Mouse (Mus musculus) thymus, postnatal 4 days (tissue): ENCODE results near the gene Eepd1.

Experiments used
- DNase-seq: peaks from one replicate; pipeline ENCODE4 v3.0.0; 2021

Gene Eepd1

DNA sequence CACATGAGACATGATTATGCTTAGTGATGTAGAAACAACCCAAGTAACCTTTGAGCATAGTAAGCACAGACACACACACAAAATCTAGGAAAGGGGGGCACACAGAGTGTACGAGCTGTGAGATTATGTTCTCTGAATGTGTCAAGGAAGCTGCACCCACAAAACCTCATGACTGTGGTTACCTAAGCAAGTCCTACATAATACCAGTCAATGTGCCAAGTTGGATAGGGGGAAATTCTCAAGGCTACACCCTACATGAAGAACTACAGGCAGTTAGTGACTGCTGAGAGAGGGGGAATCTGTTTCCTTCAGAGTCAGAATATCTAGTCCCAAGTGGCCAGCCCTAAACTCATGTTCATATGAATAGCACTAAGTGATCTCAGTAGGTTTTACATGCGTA is 58.1 kb downstream of the Eepd1 start:
- DNase-seq = no peak

DNA sequence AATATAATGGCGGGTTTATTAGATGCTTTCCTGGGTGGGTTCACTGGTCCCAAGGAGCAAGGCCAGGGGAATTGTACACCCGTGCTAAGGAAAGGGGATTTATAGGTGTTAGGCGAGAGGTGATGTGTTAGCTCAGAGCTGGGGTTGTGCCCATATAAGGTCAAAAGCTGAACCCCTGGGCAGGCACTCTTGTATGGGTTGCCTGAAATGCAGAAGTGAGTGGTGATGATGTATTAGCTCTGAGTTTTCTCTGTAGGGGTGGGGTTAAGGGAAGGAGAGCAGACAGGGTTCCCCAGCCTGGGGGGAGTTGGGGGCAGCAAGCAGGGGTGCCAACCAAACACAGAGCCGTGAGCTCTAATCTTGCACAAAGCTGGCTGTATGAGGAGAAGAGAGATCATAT is 60.0 kb downstream of the Eepd1 start:
- no peak for DNase-seq

DNA sequence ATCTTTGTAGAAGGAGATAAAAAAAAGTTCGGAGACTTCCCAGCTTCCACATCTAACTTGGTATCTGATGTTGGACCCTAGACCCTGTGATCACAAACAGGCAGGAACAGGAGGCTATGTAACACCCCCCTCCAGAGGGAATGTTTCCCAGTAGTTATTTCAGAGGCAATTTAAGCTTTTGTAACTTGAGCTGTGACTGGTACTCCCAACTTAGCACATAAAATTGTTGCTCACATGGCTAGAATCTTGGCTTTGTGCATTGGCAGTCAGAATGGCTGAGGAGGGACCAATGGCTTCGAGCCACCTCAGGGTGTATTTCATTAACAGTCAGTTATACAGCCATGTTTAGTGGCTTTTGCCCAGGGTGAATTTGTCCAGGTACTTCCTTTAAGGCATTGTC is 63.9 kb downstream of the Eepd1 start:
- DNase-seq = no peak

DNA sequence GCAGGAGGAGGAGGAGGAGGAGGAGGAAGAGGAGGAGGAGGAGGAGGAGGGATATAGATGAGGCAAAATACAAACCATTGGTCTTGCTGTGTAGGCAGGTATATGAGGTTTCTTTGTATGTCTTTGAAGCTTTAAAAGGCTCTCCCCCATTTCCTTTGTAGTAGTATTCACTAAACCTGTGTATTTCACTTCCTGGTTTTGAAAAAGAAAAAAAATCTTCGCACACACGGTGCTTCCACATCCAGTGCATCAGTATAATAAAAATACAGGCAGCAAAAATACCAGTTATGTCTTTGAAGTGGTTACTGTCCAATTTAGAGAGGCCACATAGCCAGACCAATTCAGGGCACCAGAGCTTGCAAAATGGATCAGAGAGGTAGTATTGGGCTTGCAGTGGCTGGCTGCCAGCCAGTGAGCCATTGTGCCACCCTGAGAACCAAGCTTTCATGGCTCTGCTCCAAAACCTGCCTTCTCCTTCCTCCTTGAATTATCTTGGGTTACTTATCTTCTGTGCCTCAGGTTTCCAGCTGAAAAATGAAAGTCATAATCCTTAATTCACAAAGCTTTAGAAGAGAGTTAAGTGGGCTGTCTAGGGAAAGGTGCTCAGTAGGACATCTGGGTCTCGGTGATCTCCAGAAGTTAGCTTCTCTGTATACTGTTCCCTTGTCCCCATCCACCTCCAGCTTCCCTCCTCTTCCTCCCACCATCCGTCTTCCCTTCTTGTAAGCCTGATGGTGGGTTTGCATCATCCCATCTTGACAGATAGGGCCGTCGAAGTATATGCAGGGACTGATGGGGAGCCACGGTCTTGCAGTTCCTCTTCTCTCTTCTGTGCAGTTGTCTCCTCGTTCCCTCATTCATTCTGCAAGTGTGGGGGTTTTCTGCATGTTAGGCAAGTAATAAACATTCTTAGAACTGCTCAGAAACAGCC is 68.0 kb downstream of the Eepd1 start:
- DNase-seq = no peak

DNA sequence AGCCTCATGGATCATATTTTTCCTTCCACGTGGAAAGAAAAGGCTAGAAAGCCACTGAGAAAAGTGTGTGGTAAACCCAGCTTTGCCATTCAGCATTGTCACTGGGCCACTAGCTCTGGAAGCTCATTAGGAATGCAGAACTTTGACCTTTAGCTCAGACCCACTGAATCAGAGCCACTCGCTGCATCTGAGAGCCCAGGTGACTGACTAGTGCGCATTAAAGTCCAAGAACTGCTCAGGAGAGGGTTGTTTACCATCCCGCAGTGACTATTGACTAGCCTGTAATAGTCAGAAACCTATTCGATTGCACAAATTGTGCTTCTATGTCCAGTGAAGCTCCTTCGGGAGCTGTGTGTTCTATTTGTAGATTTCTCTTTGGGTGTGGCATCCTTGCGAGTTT is 68.8 kb downstream of the Eepd1 start:
- DNase-seq = no peak

DNA sequence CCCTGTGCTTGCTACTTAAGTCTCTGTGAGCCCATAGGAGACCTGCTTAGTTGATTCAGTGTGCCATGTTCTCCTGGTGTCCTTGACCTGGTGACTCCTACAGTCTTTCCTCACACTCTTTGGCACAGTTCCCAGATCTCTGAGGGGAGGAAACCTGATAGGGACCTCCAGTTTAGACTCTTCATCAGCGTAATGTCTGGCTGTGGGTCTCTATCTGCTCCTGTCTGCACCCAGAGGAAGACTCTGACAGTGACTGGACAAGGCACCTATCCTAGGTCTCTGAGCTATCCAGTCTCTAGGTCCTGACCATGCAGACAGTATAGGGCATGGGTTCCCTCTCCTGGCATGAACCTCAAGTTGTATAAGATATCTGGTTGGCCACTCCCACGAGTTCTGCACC is 71.2 kb downstream of the Eepd1 start:
- no peak for DNase-seq

DNA sequence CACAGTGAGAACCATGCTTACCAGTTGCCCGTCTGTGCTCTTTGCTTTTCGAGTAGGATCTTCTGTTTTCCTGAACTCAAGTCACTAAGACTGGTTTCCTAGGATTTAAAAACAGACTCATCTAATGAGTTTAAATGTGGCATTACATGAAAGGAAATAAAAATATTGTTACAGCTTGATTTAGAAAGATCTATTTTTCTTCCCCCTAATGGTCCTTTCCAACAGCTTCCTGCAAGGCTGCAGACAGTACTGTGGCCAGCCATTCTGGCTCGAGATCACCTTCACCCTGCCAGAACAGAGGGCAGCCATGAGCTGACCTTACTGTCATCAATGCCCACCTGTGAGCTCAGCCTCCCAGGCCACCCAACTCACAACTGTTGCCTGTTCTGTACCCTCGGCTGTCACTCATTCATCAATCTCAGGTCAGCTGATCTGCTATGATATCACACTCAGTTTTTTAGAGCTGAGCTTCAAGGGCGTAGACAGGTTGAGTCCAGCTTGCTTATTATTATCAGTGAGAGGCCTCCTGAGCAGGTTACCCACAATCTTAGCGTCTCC is 73.0 kb downstream of the Eepd1 start:
- no peak for DNase-seq

DNA sequence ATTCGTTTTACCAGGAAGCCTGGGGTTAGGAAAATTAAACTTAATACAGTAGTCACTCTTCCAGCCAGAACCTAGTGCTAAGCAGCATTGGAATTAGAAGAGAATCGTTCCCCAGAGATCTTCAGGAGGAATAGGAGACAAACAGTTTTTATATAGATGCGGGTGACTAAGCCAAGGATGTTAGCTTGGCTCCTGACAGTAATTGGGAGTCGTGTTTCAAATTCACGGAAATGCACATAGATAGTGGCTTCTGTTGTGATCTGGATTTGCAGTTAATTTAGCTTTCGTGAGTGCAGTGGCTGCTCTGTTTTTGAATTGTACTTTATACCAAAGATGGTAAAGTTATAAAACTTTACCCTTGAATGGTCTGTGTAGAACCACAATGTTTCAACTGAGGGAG is 73.9 kb downstream of the Eepd1 start:
- DNase-seq = no peak

DNA sequence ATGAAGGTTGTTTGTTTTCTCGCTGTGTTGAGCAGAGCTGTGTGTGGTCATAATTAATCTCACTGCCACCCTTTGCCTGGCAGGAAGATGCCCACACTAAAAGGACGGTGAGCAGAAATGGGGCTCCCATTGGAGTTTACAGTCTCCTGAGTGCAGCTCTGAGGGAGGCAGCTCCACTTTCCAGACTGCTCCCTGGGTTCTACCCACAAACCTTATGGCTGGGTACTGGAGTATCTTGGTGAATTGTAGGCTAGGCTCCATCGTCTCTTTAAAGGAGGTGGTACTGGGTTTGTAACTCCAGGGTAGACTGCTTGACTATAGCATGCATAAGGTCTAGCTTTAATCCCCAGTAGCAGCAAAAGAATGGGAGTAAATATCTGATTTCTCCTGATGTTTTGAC is 74.7 kb downstream of the Eepd1 start:
- no peak for DNase-seq

DNA sequence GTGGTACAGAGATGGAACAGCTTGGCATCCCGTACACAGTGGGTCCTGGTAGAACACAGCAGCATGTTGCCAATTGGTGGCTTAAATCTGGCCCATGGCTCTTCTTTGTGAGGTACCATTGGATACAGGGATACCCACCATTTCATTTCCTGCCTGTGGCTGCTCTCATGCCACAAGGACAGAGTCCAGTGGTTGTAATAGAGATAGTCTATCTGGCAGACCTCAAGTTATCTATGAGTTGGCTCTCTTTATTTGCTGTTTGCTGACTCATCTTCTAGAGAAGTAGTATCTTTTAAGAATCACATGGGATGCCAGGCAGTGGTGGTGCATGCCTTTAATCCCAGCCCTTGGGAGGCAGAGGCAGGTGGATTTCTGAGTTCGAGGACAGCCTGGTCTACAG is 76.0 kb downstream of the Eepd1 start:
- no peak for DNase-seq

DNA sequence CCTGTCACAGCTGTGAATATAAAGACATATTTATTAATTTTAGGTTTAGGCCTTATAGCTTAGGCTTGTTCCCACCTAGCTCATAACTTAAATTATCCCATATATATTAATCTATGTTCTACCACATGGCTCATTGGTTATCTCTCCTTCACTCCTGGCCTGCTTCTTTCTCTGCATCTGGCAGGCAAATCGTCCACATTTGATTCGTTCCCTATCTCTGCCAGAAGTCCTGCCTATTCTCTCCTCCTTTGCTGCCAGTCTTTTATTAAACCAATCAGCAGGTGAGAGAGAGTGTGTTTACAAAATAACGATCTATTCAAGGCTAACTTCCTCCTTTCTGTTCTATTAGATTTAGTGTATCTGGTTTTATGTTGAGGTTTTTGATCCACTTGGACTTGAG is 77.5 kb downstream of the Eepd1 start:
- DNase-seq = no peak

DNA sequence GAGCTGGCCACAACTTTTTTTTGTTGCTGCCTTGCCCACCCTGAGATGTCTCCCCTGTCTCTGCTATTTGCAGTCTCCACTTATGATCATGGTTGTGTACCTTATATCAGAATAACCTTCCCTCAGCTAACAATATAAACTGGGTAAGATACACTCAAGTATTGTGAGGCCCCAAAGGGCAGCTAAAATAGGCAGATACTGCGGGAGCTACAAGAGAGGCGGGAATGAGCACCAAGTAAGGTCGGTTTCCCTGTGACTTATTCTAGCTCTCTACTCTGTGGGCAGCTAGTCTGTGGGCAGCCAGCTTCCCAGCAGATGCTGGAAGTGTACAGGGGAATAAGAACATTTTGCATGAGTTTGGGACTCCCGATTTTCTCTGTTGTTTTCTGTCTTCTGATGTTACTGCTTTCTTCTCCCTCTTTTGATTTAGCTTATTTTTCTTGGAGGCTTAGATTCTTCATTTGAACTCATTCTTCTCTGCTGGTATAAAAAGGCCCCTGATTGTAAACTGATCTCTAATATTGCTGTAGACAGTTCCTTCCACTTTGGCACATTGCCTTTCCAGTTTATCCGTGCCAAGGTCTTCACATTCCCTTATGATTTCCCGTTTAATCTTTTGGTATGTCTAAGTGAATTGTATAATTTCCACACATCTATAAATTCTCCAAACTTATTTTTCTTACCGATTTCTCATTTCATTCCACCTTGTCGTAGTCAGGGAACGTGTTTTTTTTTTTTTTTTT is 78.8 kb downstream of the Eepd1 start:
- no peak for DNase-seq

DNA sequence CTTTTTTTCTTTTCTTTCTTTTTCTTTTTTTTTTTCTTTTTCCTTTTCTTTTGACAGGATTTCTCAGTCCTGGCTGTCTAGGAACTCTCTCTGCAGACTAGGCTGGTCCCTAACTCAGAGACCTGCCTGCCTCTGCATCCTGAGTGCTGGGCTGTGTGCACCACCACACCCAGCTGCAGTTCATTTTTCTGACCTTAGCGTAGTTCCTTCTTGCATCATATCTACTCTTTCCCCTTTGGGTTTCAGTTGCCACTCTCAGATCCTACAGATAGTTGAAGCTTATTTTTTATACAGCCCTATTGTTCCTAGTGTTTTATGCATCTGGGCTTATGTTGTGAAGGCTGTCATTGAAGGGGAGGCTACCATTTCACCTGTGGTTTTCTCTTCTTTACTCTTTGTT is 79.8 kb downstream of the Eepd1 start:
- DNase-seq = no peak

DNA sequence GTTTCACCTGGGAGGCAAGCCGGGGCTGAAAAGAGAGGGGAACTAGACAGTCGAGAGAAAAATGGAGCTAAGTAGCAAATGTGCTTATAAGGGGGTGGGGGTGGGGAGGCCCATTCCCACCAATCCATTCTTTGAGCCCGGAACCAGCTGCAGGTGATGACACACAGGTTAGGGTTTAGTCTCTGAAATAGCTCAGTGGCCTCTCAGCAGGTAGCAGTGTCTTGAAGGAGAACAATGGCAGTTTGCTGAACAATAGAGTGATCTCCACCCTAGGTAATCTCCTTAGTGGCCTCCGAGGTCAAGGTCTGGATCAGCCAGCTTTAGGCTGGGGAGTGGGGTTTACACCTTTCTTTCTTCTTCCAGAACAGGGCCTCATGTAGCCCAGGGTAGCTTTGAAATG is 82.5 kb downstream of the Eepd1 start:
- DNase-seq = no peak

DNA sequence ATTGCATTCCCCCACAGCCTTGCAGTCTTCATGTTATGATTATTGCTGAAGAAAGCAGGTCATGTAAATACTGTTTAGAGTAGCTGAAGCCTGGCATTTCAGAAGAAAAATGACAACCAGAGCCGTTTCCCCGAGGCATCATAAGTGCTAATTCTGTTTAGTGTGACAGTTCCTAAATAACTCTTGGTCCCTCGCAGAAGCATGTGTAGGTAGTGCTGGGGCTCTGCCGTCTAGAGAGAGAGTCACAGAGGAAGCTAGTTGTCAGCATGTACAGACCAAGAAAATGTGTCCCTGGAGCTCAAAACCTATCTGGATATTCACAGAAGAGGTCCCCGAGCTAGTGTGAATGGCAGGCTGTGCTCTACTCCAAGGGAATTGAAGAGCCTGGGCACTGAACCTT is 85.7 kb downstream of the Eepd1 start:
- no peak for DNase-seq

DNA sequence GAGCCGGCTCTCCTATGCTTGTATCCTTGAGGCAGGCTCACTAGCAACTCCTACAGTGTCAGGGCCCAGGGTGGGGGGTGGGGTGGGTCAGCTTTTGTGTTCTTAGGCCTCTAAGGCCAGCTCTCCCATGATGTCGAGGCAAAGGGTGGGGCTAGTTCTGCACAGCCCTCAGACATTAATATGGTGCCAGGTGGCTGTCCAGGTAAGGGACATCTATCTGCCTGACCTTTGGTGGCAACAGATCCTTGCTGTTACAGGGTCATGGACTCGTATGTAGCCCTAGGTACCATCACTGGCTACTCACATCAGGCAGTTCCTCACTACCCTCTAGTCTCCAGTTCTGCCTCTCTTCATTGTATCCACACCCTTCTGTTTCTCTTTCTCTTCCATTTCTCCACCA is 87.4 kb downstream of the Eepd1 start:
- no peak for DNase-seq

DNA sequence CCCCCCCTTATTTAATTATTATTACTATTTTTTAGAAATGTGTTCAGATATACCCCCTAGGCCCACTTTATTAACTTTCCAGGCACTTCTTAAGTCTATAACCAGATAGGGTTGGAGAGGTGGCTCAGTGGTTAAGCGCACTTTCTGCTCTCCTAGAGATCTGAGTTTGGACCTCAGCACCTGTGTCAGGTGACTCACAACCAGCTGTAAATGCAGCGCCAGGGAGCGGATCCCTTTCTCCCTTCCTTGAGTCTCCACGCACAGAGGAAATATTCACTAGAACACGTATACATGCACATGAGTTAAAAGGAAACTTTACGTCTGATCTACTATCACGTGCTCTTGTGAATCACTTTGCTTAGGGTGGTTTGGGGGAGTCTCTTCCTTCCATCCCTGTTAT is 88.7 kb downstream of the Eepd1 start:
- DNase-seq = no peak

DNA sequence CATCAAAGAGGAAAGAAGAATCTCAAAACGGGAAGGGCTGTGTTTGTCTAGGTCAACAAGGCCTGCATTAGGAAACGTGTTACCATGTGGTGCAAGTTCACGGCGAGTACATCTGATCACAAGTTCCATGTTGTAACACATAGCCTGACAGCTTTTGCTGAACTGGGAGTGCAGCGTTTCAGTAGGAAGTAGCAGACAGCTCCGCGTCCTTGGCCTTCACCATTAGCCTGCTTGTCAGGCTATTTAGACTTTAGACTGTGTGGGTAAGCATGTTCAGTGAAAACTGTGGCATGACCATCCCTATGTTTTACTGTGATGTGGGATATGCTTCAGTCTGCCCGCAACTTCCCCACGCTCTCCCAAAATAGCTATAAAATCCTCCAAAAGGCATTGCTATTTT is 89.1 kb downstream of the Eepd1 start:
- DNase-seq = no peak

DNA sequence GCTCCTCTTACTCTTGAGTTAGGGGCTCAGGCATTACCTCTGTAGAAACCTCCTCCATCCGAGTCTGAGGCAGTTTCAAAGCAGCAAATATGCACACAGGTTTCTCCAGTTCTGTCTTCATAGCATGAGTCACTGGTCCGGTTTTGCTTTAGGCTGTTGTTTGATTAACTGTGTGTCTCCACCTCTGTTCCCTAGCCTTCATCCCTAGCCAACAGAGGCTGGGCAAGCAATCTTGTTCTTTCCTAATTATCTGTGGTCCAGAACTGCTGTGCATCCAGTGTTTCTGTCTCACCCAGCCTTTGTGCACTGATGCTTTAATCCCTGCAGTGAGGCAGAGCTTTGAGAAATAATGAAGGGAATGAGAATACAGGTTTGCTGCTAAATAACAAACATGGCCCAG is 90.0 kb downstream of the Eepd1 start:
- DNase-seq = no peak

DNA sequence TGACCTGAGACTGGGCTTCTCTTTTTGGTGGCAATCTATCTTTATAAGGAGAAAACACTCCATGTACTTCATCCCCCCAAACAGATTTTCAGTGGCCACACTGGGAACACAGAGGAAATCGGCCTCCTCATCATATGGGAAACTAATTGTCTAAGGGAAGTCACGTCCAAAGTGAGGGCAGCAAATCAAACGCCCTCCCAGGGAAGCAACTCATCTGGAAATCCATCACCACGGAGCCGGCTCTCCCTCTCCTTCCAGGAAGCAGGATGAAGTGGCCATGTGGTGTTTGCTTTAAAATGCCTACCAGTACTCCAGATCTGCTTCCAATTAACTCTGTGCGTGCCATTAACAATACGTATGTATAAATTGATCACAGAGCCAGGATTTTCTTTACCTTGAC is 92.4 kb downstream of the Eepd1 start:
- no peak for DNase-seq

DNA sequence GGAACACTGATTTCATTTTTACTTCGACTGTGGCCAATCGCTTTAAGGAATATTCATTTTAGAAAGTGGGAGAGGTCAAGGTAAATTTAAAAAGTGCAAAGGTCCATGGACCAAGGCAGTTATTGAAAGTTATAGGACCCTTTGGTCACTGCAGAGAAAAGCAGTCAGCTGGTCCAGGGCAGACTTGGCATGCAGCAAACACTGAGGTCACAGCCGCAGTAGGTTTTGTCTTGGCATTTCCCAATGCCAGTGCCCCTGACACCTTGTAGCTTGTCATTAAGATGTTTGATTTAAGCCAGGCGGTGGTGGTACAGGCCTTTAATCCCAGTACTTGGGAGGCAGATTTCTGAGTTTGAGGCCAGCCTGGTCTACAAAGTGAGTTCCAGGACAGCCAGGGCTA is 92.8 kb downstream of the Eepd1 start:
- no peak for DNase-seq

DNA sequence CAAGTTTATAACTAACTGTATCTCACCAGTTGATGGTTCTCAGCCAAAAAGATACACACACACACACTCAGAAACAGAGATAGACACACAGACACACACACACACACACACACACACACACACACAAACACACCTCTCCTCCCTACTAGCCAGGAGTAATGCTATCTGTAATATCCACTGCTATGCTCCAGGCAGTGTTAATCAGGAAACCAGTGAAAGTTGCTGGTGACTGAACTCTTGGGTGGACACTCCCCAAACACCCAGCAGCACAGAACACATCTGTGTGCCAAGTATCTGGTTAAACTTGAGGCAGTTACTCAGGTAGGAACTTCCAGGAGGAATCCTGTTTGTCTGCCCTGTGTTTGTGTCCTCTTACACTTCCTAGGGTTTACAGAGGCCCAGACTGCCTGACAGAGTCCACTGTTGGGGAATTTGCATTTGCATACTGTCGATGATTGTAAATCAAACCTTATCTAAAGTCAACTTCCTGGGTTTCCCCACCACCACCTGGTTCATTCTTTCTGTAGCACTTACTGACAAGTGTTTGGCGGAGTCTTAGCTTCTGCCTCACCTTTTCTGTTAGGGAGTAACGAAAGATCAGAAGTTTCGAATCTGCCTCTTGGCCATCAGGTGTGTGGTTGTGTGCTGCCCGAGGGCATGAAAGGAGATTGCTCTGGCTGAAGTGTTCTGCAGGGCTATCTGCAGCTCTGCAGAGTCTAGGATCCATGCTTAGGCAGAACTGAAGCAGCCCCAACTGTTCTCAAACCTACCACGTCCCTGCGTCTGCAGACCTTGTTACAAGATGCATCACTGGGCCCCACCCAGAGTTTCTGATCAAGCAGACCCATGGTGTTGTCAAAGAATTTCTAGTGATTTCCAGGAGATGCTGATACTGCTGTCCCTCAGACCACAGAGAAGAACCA is 97.6 kb downstream of the Eepd1 start:
- no peak for DNase-seq

DNA sequence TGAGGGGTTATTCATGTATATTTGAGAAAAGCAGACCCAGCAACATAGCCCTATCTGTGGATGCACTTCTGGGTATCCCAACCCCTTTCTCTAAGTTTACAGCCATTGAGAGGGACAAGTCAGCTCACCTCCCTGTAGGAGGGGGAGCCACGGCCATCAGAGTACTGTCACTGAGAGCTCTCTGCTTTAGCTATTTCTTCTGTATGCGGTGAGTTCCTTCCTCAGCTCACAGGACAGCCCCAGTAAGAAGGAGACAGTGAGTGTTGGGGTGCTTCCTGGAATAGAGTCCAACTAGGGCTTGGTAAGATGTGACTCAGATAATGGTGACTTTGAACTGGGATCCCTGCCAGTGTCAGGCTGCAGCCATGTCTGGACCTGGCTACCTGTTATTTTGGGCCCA is 102.3 kb downstream of the Eepd1 start:
- no peak for DNase-seq
